Mouse (Mus musculus): ENCODE data around the gene Lgalsl. TPM values are rescaled to one million over a fixed set of nuclear protein-coding genes. Genes with fewer than 3 reads are reported as not detected.

Gene Lgalsl
- polyA plus RNA-seq, 1 experiment from 2014 or later = 20.4 TPM

Other genes with a start within 250 kb of the Lgalsl start
- gene Aftph, start 89.5 kb downstream of the Lgalsl start, polyA plus RNA-seq (2014; fragmentation: Nextera tagmentation; extraction: Ambion mirVana) = 24.2 and 26.5 TPM in 2 replicates